Mouse (Mus musculus): ENCODE data around the gene Lingo3.

- TF ChIP-seq GATA1 (IDR thresholded peaks at IDR 0.05; ENCODE audit: borderline replicate concordance, low read length) (no peak), FLI1 (IDR thresholded peaks at IDR 0.05; ENCODE audit: low read length) (no peak)
Observed at GRCm38 (mm10) chr10:80880131-80880641, 36.3 kb upstream of the Lingo3 start.

Measured in megakaryocyte, embryonic 14.5 days (primary cell).